Mouse (Mus musculus) cerebellum, adult 18-20 months (tissue): ENCODE results near the gene Slc24a3.

Experiments
- DNase-seq, 2 experiments: peaks; one replicate each; pipeline ENCODE4 v3.0.0; 2021

Gene Slc24a3

DNA sequence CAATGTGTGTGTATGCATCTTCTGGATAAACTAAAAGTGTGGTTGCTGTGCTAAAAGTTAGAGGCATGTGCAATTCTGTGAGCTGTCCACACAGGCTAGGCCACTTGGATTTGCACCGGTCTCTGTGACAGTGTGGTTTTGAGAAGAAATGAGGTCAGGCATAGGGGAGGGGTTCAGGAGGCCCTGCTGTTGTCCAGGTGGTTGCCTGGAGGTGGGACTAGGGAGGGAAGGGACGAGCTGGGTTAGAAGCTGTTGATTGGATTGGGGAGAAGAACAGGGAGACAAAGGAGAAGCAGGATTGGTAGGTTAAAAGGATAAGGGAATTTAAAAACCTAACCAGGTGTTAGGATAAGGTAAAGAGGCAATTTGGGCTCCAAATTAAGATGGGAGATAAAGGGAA lies 201.1 kb downstream of the Slc24a3 start:
- peak; percentile 55 to 72 for DNase-seq

DNA sequence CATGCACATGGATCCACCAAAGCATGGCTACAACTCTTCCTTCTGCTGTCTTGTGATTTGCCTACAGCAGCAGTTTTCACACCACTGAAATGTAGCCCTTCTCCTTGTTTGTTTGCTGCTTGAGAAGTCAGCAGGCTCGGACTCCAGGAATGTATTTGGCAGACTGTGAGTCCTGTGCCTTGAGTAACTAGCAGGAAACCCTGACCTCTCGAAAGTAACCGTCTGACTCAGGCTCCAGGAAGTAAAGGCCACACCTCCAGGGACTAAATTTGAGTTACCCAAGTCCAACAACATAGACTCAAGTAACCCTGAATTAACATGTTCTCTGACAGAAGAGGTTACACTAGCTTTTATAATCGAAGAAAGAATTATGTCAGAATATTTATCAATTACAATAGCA lies 203.2 kb downstream of the Slc24a3 start:
- DNase-seq = no peak

DNA sequence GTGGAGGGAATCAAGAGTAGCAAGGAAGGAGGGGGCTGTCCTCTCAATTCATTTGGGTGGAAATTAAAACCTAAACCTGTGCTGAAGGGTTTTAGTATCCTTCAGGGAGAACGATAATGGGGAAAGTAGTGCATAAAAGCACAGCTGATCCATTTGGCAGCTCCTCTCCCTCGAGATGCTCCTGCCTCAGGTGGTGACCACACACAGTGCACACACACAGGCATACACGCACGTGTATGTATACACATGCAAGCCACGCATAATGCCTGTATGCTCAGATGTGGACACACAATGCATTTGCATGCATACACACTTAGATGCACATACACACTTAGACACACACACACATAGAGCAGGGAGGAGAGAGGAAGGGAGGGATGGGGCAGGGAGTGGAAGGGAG lies 206.2 kb downstream of the Slc24a3 start:
- DNase-seq = no peak

DNA sequence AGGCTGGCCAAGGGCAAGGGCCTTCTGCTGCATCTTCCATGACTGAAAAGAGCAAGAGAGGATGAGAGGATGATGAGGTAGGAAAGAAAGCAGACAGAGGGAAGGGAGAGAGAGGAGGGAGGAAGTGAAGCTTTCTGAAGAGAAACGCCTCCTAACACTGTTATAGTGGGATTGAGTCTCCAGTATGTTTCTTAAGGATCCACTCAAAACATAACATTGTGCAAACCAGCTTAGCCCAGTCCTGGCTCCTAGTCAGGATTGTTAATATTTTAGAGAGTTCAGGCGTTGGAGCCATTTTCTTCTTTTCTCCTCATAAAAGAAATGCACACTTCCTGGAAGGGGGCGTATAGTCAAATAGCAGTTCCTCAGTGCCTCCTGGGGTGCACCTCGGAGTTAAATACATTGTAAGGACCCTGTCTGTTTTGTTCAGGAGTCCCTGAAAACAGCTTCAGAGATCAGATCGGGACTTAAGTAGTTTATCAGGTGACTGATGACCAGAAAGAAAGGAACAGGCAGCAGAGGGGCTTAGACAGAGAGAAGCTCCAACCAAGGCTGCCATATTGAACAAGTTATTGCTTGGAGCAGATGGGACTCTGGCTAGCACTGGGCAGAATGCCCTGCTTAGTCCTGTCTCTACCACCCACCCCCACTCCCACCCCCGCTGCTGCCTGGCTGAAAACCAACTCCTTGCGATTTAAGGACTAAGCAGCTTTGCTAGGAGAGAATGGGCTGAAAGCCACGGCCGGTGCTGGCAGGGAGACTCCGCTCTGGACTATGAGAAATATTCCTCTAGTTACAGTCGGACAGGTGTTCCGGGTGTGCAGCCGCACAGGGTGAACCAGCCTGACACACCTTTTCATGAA lies 215.6 kb downstream of the Slc24a3 start:
- peak; percentile 78 to 81 for DNase-seq

DNA sequence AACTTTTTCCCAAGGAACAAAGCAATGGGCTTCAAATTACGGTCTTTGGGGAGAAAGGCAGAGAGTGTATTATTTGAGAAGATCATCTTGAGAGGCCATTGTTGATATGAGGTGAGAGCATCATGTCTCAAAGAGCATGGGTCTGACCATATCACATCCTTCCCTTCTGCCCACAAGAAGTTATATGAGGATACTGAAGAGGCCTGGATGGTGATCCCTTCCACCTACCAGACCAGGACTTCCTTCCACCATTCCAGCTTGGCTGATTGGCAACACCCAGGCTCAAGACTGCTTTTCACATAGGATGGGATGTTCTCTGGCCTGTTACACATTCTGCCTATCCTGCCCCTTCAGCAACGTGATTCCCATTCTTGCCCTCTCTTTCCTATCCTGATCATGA lies 216.7 kb downstream of the Slc24a3 start:
- no peak for DNase-seq

DNA sequence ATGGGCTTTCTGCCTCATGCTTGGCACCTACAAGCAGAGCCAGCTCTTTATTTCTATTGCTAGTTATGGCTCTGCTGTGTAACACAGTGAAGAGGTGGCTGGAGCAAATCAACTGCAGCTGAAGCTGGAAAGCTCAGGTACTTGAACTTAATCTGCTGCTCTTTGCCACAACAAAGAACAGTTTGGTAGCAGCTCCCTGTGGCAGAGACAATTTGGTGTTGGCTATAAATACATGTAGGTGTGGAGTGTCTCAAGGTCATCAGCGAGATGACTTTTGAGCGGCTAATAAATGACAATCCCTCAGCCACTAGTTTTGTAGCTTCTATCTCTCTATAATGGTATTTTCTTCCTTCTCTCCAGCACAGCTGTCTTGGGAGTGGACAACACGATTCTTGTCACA lies 217.7 kb downstream of the Slc24a3 start:
- no peak for DNase-seq

DNA sequence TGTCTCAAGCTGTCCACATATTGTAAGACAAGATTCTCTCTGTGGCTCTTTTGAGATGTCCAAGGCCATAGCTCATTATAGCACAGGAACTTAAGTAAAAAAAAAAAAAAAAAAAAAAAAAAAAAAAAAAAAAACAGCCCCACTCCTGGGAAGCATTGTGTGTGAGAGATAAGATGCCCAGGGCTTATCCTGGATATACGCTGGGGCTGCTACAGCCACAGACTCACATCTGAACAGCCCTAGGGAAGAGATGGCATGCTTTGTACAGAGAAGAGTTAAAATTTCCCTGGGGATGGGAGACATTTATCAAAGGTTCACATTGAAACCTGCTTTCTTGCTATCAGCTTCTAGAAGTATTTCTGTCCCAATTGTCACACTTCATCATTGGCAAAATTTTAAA lies 218.2 kb downstream of the Slc24a3 start:
- no peak for DNase-seq

DNA sequence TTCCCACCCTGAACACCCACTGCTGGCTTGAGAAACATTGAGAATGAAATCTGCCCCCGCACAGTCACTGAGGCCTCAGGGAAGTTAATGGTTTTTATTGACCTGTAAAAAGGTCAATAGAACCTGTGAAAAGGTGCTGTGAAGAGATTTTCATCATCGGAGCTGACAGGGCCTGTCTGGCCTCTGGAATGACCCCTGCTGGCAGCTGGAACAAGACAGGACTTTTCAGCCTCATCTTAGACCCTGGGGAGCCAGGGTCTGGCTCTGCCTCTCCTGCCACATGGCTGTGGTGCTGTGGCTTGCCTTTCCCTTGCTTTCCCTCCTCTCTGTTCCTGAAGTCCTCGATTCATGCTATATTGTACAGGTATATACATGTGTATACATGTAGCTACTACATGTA lies 228.2 kb downstream of the Slc24a3 start:
- no peak for DNase-seq

DNA sequence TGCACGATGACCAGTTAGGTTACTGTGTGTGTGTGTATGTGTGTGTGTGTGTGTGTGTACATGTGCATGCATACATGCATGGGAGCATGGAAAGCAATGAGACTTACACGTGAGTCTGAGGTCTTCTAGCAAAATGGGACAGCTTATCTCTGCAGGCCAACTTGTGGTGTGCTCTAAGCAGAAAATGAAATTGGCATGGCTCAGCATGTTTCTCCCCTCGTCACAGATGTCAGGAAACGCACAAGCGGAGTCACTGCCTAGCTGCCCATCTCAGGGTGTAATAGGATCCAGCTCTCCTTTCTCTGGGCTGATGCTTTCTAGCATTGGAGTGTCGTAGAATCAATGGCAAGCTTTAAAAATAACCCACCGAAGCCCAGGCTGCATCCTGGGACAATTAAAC lies 229.0 kb downstream of the Slc24a3 start:
- DNase-seq = no peak

DNA sequence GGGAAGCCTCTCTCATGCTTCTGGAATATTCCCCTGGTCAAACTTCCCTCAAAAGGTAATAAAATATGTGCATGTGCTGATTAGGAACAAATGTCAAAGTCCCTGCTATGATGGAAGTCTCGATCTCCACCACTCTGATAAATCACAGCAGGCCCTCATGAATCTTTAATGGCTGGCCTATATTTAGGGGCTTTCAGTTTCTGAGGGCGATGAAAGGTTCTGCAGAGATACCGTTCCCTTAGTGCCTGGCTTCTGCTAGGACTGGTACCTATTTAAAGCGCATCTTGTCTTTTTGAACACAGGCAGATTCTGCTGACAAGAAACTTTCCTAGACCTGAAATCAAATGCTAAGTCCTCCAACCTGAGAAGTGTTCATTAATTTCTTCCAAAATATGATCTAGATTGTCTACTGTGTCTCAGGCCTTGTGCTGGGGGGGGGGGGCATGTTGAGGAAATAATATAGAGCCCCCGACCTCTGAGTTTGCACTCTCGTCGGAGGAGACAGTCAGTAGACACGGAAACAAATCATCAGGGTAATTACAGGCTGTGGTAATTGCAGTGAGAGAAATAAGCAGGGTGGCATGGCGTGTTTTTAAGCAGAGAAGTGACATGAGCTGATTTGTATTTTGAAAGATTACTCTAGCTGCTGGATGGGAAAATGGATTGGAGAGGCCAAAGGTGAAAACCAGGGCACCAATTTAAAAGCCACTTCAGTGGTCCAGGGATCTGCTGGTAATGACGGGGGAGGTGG lies 230.1 kb downstream of the Slc24a3 start:
- DNase-seq = no peak

DNA sequence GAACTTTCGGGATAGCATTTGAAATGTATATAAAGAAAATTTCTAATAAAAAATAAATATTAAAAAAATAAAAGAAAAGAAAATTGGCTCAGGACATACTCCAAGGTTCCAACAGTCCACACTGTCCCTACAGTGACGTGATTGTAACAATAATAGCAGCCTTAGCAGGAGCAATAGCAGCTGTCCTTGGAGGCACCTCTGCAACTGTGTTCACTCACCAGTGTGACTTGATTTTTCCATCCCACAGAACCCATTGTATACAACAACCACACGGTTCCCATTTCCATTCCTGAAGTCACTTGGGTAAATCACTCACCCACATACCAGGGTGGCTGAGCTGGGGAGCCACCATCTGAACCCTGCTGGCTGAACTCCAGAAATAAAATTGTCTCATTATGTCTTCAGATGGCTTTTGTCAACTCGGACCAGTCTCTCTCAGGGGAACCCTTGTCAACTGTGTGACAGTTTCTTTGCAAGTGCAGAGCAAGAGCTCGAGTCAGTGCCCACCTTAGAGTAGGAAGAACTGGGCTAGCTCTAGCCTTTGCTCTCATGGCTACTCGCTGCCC lies 233.8 kb downstream of the Slc24a3 start:
- DNase-seq = no peak

DNA sequence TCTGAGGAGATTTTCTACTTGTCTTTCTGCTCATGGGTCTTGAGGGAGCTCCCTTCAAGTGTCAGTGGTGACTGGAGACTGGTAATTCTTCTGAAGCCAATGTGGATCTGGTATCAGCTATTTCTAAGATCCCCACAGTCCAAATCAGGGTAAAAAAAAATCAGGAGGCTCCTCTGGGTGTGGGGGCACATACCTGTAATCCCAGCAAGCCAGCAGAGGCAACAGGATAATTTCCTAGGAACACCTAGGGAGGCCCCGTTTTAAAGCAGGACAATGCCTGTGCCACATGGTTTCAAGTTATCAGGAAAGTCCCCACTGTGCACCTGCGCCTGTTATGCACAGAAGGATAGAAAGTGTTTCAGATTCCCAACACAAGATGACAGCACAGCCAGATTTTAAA lies 234.4 kb downstream of the Slc24a3 start:
- DNase-seq = no peak

DNA sequence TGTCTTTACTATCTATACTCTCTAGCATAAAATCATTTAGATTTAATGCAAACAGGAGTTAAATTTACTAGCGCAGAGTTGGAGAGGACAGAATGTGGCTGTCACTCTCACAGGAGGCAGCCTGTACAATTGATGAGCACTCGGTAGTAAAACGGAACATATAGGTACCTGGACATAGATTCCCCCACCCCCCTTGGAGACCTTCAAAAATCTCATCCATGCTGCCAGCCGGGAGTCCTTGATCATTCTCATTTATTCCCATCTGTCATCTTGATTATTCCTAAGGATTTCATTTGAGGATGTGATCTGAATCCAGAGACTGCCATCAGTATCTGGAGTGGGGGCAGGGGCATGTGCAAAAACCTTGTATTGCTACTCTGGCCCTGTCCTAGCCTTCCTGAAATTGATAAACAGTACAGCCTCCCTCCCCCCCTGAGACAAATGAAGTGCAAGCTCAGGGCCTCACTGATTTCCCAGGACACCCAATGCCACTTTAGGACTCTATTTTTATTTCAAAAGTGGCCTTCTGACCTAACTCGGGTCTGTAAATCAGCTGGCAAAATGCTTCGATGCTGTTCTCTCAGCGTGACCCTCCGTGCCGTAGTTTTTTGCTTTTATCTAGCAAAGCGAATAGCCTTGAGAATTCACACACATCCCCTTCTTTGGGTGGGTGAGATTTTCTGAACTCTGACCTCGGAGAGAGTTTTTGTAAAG lies 237.4 kb downstream of the Slc24a3 start:
- no peak for DNase-seq

DNA sequence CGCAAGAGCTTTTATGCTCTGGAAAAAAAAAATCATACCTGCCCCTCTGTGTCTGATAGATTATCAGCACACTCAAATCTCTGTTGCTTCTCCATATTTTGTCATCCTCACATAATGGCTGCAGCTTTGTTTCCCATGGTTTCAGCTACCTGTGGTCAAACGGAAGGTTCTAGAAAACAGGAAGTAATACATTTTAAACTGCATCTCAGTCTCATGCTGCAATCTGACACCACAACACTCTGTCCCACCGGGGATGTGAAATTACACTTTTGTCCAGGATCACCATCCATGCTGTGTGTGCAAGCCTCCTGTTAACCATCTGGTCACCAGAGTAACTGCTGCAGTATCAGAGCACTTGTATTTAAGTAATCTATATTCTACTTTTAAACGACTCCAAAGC lies 238.2 kb downstream of the Slc24a3 start:
- no peak for DNase-seq

DNA sequence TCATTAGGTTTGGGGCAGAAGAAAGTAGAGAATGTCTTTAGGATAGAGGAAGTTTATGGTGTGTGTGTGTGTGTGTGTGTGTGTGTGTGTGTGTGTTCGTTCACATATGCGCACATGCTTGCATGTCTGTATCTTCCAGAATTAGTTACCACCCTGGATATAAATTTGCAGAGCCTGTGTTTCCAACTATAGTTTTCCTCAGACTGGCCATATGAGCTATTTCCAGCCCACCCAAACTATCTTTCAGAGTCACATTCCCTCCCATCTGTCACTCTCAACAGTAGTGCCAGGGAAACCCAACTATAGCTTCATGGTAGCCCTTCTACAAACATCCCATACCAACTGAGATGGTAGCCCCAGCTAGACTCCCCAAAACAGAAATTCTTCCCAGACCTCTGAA lies 250.2 kb downstream of the Slc24a3 start:
- DNase-seq = no peak

DNA sequence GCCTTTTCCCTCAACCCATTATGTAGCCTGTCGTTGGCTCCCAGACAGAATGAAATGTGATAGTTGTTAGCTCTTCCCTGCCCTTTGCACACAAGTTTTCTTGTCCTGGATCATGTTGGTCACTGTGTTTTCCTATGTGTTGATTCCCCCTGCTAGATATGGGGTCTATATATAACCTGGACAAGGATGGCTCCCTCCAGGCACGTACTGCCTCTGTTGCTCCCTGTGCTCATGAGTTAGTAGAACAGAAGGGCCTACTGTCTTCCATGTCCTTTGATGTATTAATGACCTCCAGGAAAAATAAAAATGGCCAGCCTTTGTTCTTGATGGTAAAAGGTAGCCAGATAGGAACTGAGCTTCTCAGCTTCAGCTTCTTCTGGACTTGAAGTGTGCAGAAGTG lies 251.5 kb downstream of the Slc24a3 start:
- DNase-seq = no peak

DNA sequence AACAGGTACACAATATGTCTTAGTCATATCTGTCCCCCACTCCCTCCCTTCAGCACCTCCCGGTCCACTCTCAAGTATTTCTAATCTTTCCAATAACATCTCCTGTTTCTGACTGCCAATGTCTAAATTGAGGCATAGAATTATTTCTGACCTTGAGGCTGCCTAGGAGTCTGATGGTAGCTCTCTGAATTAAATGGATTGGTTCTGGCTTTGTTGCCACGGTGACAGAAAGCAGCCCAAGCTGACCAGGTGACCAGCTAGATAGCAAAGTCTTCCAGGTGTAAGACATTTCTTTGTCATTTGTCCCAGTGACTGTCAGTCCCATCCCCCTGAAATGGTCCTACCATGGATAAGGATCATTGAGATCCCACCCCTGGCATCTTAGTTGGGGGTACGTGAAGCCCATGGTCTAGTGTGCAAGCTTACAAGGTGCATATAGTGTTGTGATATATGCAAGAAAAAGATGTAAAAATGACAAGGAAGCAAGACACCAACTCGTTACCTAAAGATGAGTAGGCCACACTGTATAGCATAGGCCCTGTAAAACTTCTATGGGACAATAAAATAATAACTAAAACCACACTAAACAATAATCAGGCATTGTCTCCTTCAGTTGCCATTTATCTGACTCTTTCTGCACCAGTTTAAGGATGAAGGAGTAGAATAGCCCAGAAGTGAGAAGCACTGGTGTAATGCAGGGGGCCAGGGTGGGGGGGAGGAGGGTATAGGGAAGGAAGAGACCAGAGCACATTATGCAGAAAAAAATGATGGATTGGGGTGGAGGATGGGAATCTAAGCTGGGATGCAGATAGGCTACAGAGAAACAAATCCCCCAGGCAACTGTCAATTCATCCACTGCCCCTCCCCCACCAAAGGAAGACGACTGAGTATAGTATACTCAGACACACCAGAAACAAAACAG lies 253.7 kb downstream of the Slc24a3 start:
- DNase-seq = no peak

DNA sequence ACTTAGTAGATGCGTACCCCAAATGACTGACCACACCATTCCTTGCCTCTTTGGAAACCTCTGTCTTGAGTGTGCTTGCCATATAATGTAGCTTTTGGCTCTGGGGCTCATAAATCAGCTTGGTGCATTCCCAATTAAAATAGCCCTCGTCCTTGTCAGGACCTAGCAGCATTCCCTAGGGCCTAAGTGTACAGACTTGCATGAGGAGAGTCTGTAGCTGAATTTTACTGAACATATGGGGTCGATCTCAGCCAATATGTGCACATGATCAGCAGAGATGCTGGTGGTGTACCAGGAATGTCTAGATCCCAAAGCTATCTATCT lies 254.3 kb downstream of the Slc24a3 start:
- DNase-seq = no peak

DNA sequence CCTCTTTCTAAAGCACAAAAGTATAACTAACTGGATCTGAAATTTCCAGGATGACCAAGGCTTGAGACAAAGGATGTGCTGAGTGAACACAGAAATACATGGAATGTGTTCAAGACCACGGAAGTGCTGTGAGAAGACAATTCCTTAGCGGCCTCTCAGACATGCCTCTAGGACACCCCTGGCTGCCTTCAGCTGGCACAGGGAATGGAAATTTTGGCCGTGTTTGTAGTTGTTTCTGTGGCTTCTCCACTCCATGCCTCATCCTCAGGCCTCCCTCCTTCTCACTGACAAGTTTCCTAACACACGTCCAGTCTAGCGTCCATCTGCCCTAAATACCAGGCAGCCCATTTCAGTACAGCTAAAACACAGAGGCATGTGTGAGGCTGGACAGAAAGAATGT lies 262.4 kb downstream of the Slc24a3 start:
- DNase-seq = no peak

DNA sequence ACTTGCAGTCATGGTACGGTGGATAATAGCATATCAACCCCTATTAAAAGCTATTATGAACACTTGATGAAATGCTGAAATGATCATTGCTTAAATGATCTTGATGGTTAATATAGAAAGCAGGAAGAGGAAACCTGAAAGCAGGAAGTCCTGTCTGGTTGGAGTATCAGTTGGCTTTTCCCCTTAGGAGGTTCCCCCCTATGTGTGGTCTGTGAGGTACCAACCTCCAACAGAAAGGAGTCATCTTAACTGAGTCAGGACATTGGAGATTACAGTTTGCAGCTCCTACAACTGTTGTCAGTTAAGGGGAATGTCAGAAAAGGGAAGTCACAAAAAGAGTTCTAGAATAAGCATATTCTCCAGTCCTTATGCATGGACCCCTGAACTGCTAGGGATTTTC lies 266.5 kb downstream of the Slc24a3 start:
- DNase-seq = no peak

DNA sequence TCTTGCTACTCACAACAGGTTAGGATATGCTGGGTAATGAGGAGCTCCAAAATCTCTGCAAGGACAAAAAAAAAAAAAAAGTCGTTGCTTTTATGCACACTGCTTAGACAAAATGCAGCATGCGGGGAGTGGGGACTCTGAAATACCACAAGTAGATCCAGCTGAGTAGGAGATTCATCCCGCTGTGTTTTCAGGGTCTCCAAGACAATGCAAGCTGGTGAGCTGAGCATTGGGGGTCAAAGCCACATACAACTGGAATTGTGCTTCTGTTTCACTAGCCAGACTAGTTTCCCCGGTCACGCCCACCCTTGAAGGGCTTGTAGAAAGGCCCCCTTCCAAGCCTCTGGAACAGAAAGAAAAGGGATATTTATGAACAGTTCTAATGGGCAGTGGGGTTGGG lies 270.8 kb downstream of the Slc24a3 start:
- no peak for DNase-seq

DNA sequence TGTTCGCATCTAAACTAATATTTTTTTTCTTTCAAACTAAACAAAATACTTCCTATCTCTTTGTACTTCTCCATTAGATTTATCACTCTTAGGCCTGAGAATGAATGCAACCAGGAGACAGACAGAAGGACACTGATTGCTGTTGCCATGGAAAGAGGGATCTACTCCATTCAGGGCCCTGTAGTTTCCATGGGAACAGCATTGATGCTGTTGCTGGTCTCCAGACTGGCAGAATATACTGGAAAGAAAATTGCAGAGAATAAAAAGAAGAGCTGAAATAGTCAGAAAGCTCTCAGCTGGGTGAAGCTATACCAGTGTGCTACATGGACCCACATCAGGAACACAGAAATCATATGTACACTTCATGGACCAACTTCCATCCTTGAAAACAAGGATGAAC lies 272.2 kb downstream of the Slc24a3 start:
- no peak for DNase-seq
